Mouse (Mus musculus) intestine, postnatal 0 days (tissue): ENCODE measurements around the gene Zkscan16. TPM values are rescaled to one million over a fixed set of nuclear protein-coding genes. Genes with fewer than 3 reads are reported as not detected.

ENCODE experiments used
- ATAC-seq: fragments of 200-750 bp; cut with Nextera tagmentation; 2 replicates; pipeline ENCODE4 v1.8.0; 2017; ENCODE audit warnings: mild to moderate bottlenecking, moderate TSS enrichment, moderate library complexity
- H3K27ac ChIP-seq: fragments of 300-500 bp; sonication (generic); 2 replicates; pipeline ENCODE4 v1.5.1; 2014; ENCODE audit warnings: mild to moderate bottlenecking, low read depth, low read length, moderate library complexity
- H3K27me3 ChIP-seq: fragments of 300-500 bp; sonication (generic); replicated peaks from 2 replicates; pipeline ENCODE4 v1.6.1; 2014; ENCODE audit warnings: low read length, mixed read lengths; ENCODE audit not compliant: control insufficient read depth, insufficient read depth
- H3K36me3 ChIP-seq: fragments of 300-500 bp; sonication (generic); 2 replicates; pipeline ENCODE4 v1.6.1; 2014; ENCODE audit warnings: mild to moderate bottlenecking, moderate library complexity; ENCODE audit not compliant: control insufficient read depth, insufficient read depth
- H3K4me1 ChIP-seq: fragments of 300-500 bp; sonication (generic); replicated peaks from 2 replicates; pipeline ENCODE4 v1.6.1; 2014; ENCODE audit warnings: antibody characterized with exemption, low read length, mixed read lengths; ENCODE audit not compliant: control insufficient read depth, insufficient read depth
- H3K4me2 ChIP-seq: fragments of 300-500 bp; sonication (generic); replicated peaks from 2 replicates; pipeline ENCODE4 v1.6.1; 2014; ENCODE audit warnings: low read depth, mild to moderate bottlenecking, moderate library complexity
- H3K4me3 ChIP-seq: fragments of 300-500 bp; sonication (generic); 2 replicates; pipeline ENCODE4 v1.5.1; 2014; ENCODE audit warnings: low read depth, low read length
- H3K9ac ChIP-seq: fragments of 300-500 bp; sonication (generic); 2 replicates; pipeline ENCODE4 v1.6.1; 2014; ENCODE audit warnings: mild to moderate bottlenecking, low read depth, low read length
- H3K9me3 ChIP-seq: fragments of 300-500 bp; sonication (generic); 2 replicates; pipeline ENCODE4 v1.6.1; 2016; ENCODE audit warnings: mixed run types; ENCODE audit not compliant: control insufficient read depth
- CTCF ChIP-seq: sonication (generic); IDR thresholded peaks from 2 replicates; pipeline ENCODE4 v1.5.1; 2016; ENCODE audit warnings: low read depth, mild to moderate bottlenecking, control low read depth, antibody characterized with exemption, moderate library complexity
- WGBS: fragments of 180-500 bp; shearing (Covaris S2); extraction: QIAGEN DNeasy Blood & Tissue Kit; methylation state at CpG from one replicate; pipeline ENCODE4 v1.1.7; 2014; 5-methylcytosine and 5-hydroxymethylcytosine counted together
- polyA plus RNA-seq: library from polyadenylated mRNA; unstranded; fragments of >200 nt; fragmentation: Nextera tagmentation; extraction: Ambion mirVana; gene quantifications from 2 replicates; pipeline ENCODE4 v1.2.1, GENCODE M21; 2015

Gene Zkscan16
- polyA plus RNA-seq, 1 experiment from 2014 or later = 0.04 TPM

- Histone ChIP-seq H3K4me2 (no peak overlapping the region), H3K27ac (no peak overlapping the region), H3K9ac (no peak overlapping the region), H3K4me1 (no peaks in the 10 kb centered on the region), H3K9me3 (no peaks in the 10 kb centered on the region), H3K4me3 (no peak overlapping the region), H3K36me3 (no peaks in the 10 kb centered on the region), H3K27me3 (peaks cover 3% of the 10 kb centered on the region; the same call in 1 of the 2 replicates)
- 84% methylated on average over 4 of the region's 4 CpGs for WGBS
- no peak for TF ChIP-seq CTCF
- no peak for ATAC-seq
These were observed 5.0 kb downstream of the Zkscan16 start for GRCm38 (mm10) chr4:58948391-58948790.

DNA sequence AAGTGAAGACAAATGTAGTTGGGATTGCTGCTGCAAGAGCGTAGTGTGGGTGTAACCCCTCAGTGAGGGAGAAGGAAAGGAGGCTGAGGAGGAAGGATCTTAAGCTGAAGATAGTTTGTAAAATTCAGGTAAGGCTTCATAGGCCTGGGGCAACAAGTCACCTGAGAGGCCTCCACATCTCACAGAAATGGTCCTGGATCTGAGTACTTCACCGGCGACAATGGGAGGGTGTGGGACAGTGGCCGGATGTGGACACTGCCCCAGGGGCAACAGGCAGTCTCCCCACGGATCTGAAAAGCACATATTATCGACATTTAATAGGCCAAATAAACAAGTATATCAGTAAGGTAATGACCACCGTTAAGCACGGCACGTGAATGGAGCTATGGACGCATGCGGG, 9.2 kb downstream of the Zkscan16 start:
- ATAC-seq = no peak
- no peak overlapping the region for H3K4me2 ChIP-seq
- H3K9ac ChIP-seq = no peak overlapping the region
- no peak overlapping the region for H3K4me3 ChIP-seq
- H3K4me1 ChIP-seq = no peaks in the 10 kb centered on the region
- H3K9me3 ChIP-seq = no peaks in the 10 kb centered on the region
- no peak for TF ChIP-seq CTCF
- no peaks in the 10 kb centered on the region for H3K27me3 ChIP-seq
- H3K27ac ChIP-seq = no peak overlapping the region
- WGBS = 86% methylated on average over 11 of the region's 11 CpGs
- H3K36me3 ChIP-seq = no peaks in the 10 kb centered on the region

DNA sequence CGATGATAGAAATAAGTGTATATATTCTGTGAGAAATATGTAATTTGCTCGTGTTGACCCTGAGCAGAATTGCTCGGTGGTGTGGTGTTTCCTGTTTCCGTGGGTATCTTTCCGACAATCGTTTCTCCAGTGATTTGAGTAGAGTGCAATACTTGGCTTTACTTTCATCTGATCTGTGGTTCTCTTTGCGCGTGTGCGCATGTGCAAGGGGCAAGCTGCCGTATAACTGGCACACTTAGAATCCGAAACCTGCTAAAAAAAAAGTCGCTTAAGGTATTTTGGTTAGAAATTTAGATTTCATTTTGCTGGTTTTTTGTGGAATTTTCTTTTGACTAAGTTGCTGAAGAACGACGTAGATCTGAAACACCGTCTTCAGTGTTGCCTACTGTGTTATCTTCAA, 18.3 kb downstream of the Zkscan16 start:
- no peaks in the 10 kb centered on the region for H3K27me3 ChIP-seq
- TF ChIP-seq CTCF = no peak
- H3K9me3 ChIP-seq = no peaks in the 10 kb centered on the region
- H3K4me3 ChIP-seq = no peak overlapping the region
- WGBS = 90% methylated on average over 15 of the region's 15 CpGs
- H3K36me3 ChIP-seq = no peaks in the 10 kb centered on the region
- no peak overlapping the region for H3K27ac ChIP-seq
- no peak overlapping the region for H3K9ac ChIP-seq
- no peak for ATAC-seq
- no peak overlapping the region for H3K4me2 ChIP-seq
- H3K4me1 ChIP-seq = no peaks in the 10 kb centered on the region

DNA sequence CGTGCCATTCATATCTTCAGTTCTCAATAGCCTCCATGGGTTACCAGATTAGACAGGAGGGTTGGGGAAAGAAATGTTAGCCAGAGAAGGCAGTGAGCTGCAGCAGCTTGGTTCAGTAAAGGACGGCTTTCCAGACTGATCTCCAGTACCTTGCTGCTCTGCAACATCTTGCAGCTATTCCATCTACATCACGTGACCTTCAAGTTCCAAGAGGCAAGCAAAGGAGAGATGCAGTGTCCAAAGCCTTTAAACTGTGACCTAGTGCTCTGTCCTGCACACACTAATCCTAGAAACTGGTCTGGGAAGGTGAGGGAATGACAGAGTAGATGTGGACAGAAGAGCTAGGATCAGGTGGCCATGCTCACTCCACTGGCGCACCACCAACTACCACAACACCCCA, 19.8 kb downstream of the Zkscan16 start:
- H3K4me1 ChIP-seq = no peaks in the 10 kb centered on the region
- 97% methylated on average over 4 of the region's 4 CpGs for WGBS
- H3K9me3 ChIP-seq = no peaks in the 10 kb centered on the region
- H3K9ac ChIP-seq = no peak overlapping the region
- ATAC-seq = no peak
- TF ChIP-seq CTCF = no peak
- H3K4me3 ChIP-seq = no peak overlapping the region
- no peak overlapping the region for H3K27ac ChIP-seq
- H3K4me2 ChIP-seq = no peak overlapping the region
- no peaks in the 10 kb centered on the region for H3K27me3 ChIP-seq
- H3K36me3 ChIP-seq = no peaks in the 10 kb centered on the region

GRCm38 (mm10) chr4:58965136-58965535, 21.7 kb downstream of the Zkscan16 start:
- Histone ChIP-seq H3K4me2 (no peak overlapping the region), H3K4me1 (no peaks in the 10 kb centered on the region), H3K9me3 (no peaks in the 10 kb centered on the region), H3K4me3 (no peak overlapping the region), H3K27ac (no peak overlapping the region), H3K9ac (no peak overlapping the region), H3K36me3 (peaks cover 9% of the 10 kb centered on the region; the same call in 1 of the 2 replicates), H3K27me3 (no peaks in the 10 kb centered on the region)
- TF ChIP-seq CTCF = no peak
- no peak for ATAC-seq
- 76% methylated on average over 1 of the region's 1 CpGs for WGBS

GRCm38 (mm10) chr4:58970678-58971077, 27.2 kb downstream of the Zkscan16 start:
- ATAC-seq = no peak

GRCm38 (mm10) chr4:58975711-58976110, 32.3 kb downstream of the Zkscan16 start:
- no peak overlapping the region for H3K27ac ChIP-seq
- no peak overlapping the region for H3K9ac ChIP-seq
- 89% methylated on average over 5 of the region's 5 CpGs for WGBS
- no peak overlapping the region for H3K4me2 ChIP-seq
- no peaks in the 10 kb centered on the region for H3K27me3 ChIP-seq
- peaks cover 37% of the 10 kb centered on the region for H3K36me3 ChIP-seq
- H3K9me3 ChIP-seq = no peaks in the 10 kb centered on the region
- no peak overlapping the region for H3K4me3 ChIP-seq
- no peak for TF ChIP-seq CTCF
- no peak for ATAC-seq
- H3K4me1 ChIP-seq = no peaks in the 10 kb centered on the region

More at GRCm38 (mm10) chr4:58970678-58971077, 27.2 kb downstream of the Zkscan16 start:
- Histone ChIP-seq H3K4me2 (no peak overlapping the region), H3K9ac (no peak overlapping the region), H3K27me3 (no peaks in the 10 kb centered on the region), H3K36me3 (peaks cover 32% of the 10 kb centered on the region), H3K9me3 (no peaks in the 10 kb centered on the region), H3K4me3 (no peak overlapping the region), H3K27ac (no peak overlapping the region), H3K4me1 (no peaks in the 10 kb centered on the region)
- no peak for TF ChIP-seq CTCF
- WGBS = 85% methylated on average over 4 of the region's 4 CpGs
